Mouse (Mus musculus): ENCODE measurements at regions not wholly inside any gene's neighbourhood (a gene's known extent, or its start where the extent isn't known, plus 50 kb on each side); places are given as distances from the start of the nearest gene placed in this dataset.

GRCm38 (mm10) chr13:103653216-103653615, 121.2 kb downstream of the Srek1 start:
- TF ChIP-seq EP300 (IDR thresholded peaks at IDR 0.05) (no peak), CTCF (IDR thresholded peaks at IDR 0.05) (no peak)

All from lung, postnatal 0 days (tissue).